In the genomic region with DNA sequence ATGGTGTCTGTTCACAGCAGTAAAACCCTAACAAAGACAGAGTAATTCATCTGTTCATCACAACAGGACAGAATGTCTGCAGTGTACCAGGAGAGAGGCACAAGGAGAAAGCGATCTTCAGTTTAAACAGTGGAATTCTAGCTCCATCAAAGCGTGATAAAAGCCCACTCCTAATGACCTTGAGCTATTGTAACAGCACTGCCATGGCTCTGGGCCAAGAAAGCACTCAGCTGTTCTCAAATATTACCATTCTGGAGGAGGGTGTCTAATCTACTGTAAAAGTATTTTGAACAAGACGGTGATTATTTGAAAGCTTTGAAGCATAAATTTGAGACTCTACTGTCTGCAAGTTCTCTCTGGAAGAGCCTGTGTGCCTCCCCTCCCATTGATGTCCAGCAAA, we compare ENCODE assay signal across 23 mouse cellular contexts.
DNase-seq lines count a peak whose midpoint lies in the region; ATAC-seq lines count a peak whose summit lies in the region.
"Had no signal": no experiment of that assay in that cellular context is flagged by ENCODE, and none has a peak within 500 bp of the region (broad histone marks: within the 10 kb centered on the region; RNA-seq: fewer than 3 reads in every experiment).

No protein-coding gene starts in this region.

- WGBS in midbrain, embryonic 11.5 days = 86% methylated on average over 3 of the region's 3 CpGs
- 69% methylated on average over 3 of the region's 3 CpGs for WGBS in midbrain, embryonic 15.5 days

- ATAC-seq in midbrain, embryonic 11.5 days (ENCODE audit: low FRiP score) = no peak
- ATAC-seq in midbrain, embryonic 15.5 days (replicated peaks) = no peak
- ATAC-seq: CD4-positive, CD25-positive, alpha-beta regulatory T cell, adult 4 months; intestine, embryonic 15.5 days had no signal

- DNase-seq in cerebellum, postnatal 10 days = peak; percentile 25 to 36
- DNase-seq in cerebellum, adult 9-11 months = no peak
- peak; percentile 38 for DNase-seq in kidney, postnatal 10 days
- no peak for DNase-seq in kidney, adult 9 months
- peak; percentile 17 for DNase-seq in midbrain, embryonic 11.5 days (ENCODE audit: low spot score, missing footprints)
- DNase-seq in retina, embryonic 14.5 days (ENCODE audit: low spot score) = peak; percentile 72
- no peak for DNase-seq in urinary bladder, postnatal 36 days (ENCODE audit: low spot score in 2 of 2)
- DNase-seq: adrenal gland, adult 8-10 months; cerebellum, adult 11 months; cerebellum, postnatal 36 days; heart, adult 18-20 months; layer of hippocampus, adult 9-11 months; thymus, postnatal 25 days had no signal

- no peak overlapping the region for H3K27ac ChIP-seq in midbrain, embryonic 11.5 days (ENCODE audit: low read depth, low read length)
- H3K27ac ChIP-seq in midbrain, embryonic 15.5 days = no peak overlapping the region
- H3K27ac ChIP-seq: heart, embryonic 15.5 days; hindbrain, embryonic 10.5 days; intestine, embryonic 15.5 days; kidney, embryonic 15.5 days; macrophage; midbrain, embryonic 12.5 days had no signal

- H3K27me3 ChIP-seq in midbrain, embryonic 11.5 days (ENCODE audit: control insufficient read depth, insufficient read depth, low read length) = no peaks in the 10 kb centered on the region
- H3K27me3 ChIP-seq in midbrain, embryonic 15.5 days (replicated peaks) = no peaks in the 10 kb centered on the region
- H3K27me3 ChIP-seq: heart, embryonic 15.5 days; intestine, embryonic 15.5 days; kidney, embryonic 15.5 days; midbrain, embryonic 12.5 days had no signal

- H3K4me3 ChIP-seq in midbrain, embryonic 11.5 days (ENCODE audit: low read depth, low read length) = no peak overlapping the region
- H3K4me3 ChIP-seq in midbrain, embryonic 15.5 days = no peak overlapping the region
- H3K4me3 ChIP-seq: erythroblast, embryonic 14.5 days; heart, embryonic 15.5 days; hindbrain, embryonic 10.5 days; intestine, embryonic 15.5 days; kidney, embryonic 15.5 days; midbrain, embryonic 12.5 days had no signal

- no peaks in the 10 kb centered on the region for H3K9me3 ChIP-seq in midbrain, embryonic 11.5 days (ENCODE audit: control insufficient read depth, low read length)
- H3K9me3 ChIP-seq in midbrain, embryonic 15.5 days = no peaks in the 10 kb centered on the region
- H3K9me3 ChIP-seq: heart, embryonic 15.5 days; hindbrain, embryonic 10.5 days; intestine, embryonic 15.5 days; kidney, embryonic 15.5 days; midbrain, embryonic 12.5 days had no signal

- H3K4me1 ChIP-seq in midbrain, embryonic 11.5 days (ENCODE audit: control insufficient read depth, insufficient read depth, low read length) = no peaks in the 10 kb centered on the region
- no peaks in the 10 kb centered on the region for H3K4me1 ChIP-seq in midbrain, embryonic 15.5 days
- H3K4me1 ChIP-seq: hindbrain, embryonic 10.5 days; intestine, embryonic 15.5 days; kidney, embryonic 15.5 days; midbrain, embryonic 12.5 days had no signal

- H3K36me3 ChIP-seq in midbrain, embryonic 11.5 days (ENCODE audit: control insufficient read depth, insufficient read depth, low read length) = no peaks in the 10 kb centered on the region
- no peaks in the 10 kb centered on the region for H3K36me3 ChIP-seq in midbrain, embryonic 15.5 days (replicated peaks)
- H3K36me3 ChIP-seq: G1E; heart, embryonic 15.5 days; hindbrain, embryonic 10.5 days; intestine, embryonic 15.5 days; kidney, embryonic 15.5 days; midbrain, embryonic 12.5 days had no signal

- H3K9ac ChIP-seq in midbrain, embryonic 11.5 days (ENCODE audit: low read length) = no peak overlapping the region
- H3K9ac ChIP-seq in midbrain, embryonic 15.5 days = no peak overlapping the region
- H3K9ac ChIP-seq: heart, embryonic 15.5 days; intestine, embryonic 15.5 days; kidney, embryonic 15.5 days; midbrain, embryonic 12.5 days had no signal

- H3K4me2 ChIP-seq in midbrain, embryonic 11.5 days = no peak overlapping the region
- no peak overlapping the region for H3K4me2 ChIP-seq in midbrain, embryonic 15.5 days
- H3K4me2 ChIP-seq: heart, embryonic 15.5 days; intestine, embryonic 15.5 days; kidney, embryonic 15.5 days; midbrain, embryonic 12.5 days had no signal

Comparison
In these comparisons a context has a peak if more than half of its experiments do, and no peak if none do; other contexts are left out.
1. DNase-seq: peak in cerebellum, postnatal 10 days (2 of 2), kidney, postnatal 10 days (single experiment), midbrain, embryonic 11.5 days (single experiment) and retina, embryonic 14.5 days (single experiment); none in cerebellum, adult 9-11 months (single experiment), kidney, adult 9 months (single experiment) and urinary bladder, postnatal 36 days (0 of 2).